Mouse (Mus musculus) spleen, adult 2 months (tissue): ENCODE measurements around the gene Vmn2r19. TPM values are rescaled to one million over a fixed set of nuclear protein-coding genes. Genes with fewer than 3 reads are reported as not detected.

ENCODE experiments used
- DNase-seq, 2 experiments: peaks; one replicate each; pipeline versions ENCODE4 v3.0.0 to v3.0.0-alpha.2; 2012 to 2021; ENCODE audit warnings: low spot score in 2 of 2, low read depth in 1 of 2
- H3K27ac ChIP-seq: fragments of 200-500 bp; 2 replicates; pipeline ENCODE4 v1.5.1; 2012; ENCODE audit warnings: low read length, inconsistent platforms; ENCODE audit not compliant: insufficient read depth
- H3K27me3 ChIP-seq: fragments of 200-500 bp; 2 replicates; pipeline ENCODE4 v1.6.1; 2012; ENCODE audit warnings: mild to moderate bottlenecking, moderate library complexity, low read length, inconsistent platforms; ENCODE audit not compliant: control insufficient read depth, insufficient read depth
- H3K36me3 ChIP-seq: fragments of 200-500 bp; 2 replicates; pipeline ENCODE4 v1.6.1; 2012; ENCODE audit warnings: mild to moderate bottlenecking, low read length, inconsistent platforms; ENCODE audit not compliant: control insufficient read depth, insufficient read depth
- H3K4me1 ChIP-seq: fragments of 200-500 bp; 2 replicates; pipeline ENCODE4 v1.6.1; 2011; ENCODE audit warnings: inconsistent platforms; ENCODE audit not compliant: control insufficient read depth, insufficient read depth, insufficient read length
- H3K4me3 ChIP-seq: fragments of 200-500 bp; 2 replicates; pipeline ENCODE4 v1.5.1; 2011; ENCODE audit warnings: mild to moderate bottlenecking, inconsistent platforms; ENCODE audit not compliant: insufficient read depth, insufficient read length; ENCODE audit errors: extremely low read depth
- CTCF ChIP-seq: fragments of 200-500 bp; IDR thresholded peaks from 2 replicates; pipeline ENCODE4 v1.5.1; 2011; ENCODE audit warnings: mild to moderate bottlenecking, inconsistent platforms; ENCODE audit not compliant: insufficient read depth, insufficient read length, insufficient replicate concordance; ENCODE audit errors: extremely low read depth
- POLR2A ChIP-seq: fragments of 200-500 bp; IDR thresholded peaks from 2 replicates; pipeline ENCODE4 v1.6.1; 2011; ENCODE audit warnings: low read depth, low read length, inconsistent platforms
- WGBS: fragments of 180-500 bp; shearing (Covaris S2); methylation state at CpG from one replicate; pipeline ENCODE4 v1.1.7; 2018; 5-methylcytosine and 5-hydroxymethylcytosine counted together
- polyA plus RNA-seq: library from polyadenylated mRNA; depleted of rRNA; stranded (reverse); fragments of >200 nt; gene quantifications from 2 replicates; pipeline ENCODE4 v1.2.3, GENCODE M21; 2012; rRNA removed

The Vmn2r19 gene
- not detected in 2 replicates for polyA plus RNA-seq

DNA sequence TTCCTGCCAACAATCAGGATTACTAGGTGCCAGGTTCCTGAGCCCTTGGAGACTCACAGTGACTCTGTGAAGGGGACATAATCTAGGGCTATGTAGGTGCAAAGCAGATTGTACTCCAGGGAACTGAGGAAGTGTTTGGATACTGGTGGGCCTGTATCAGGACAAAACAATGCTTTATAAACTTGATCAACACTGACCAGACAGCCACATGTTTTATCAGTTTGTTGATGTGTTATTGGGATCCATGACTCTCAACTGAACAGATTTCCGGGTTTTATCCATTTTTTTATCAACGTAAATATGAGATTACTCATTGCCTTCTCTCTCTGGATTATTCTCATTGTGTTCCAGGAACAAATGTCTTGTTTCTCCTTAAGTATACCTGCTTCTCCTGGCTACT is at the start of gene Vmn2r19:
Vmn2r19 (plus strand) TSS at position 301 of the 400 bp plus-strand sequence.
- no peak for DNase-seq
- H3K4me3 ChIP-seq: no peak within 1 kb of the TSS
- H3K27me3 ChIP-seq: no peaks in the 10 kb centered on the region
- H3K4me1 ChIP-seq: no peaks in the 10 kb centered on the region
- no peak for TF ChIP-seq POLR2A
- TF ChIP-seq CTCF: no peak
- H3K36me3 ChIP-seq: no peaks in the 10 kb centered on the region
- WGBS: 90% methylated on average over 2 of the region's 2 CpGs
- no peak within 1 kb of the TSS for H3K27ac ChIP-seq

DNA sequence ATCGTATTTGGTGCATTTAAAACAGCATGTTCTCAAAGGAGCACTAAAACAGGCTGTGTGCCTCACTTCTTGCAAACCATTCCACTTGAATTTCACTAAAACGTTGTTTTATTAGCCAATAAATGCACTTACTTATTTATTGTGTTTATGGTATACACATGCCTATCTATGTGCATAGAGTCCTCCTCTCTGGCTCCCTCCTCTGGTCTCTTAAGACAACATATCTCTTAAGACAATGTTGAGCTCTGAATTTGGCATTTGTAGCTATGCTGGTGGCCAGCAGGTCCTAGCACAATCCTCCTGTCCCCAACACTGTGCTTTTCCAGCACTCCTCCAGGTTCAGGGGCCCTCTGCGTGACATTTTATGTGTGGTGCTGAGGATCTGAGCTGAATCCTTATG is 49.2 kb upstream of the Vmn2r19 start:
- no peak overlapping the region for H3K4me3 ChIP-seq
- 83% methylated on average over 3 of the region's 3 CpGs for whole genome bisulfite sequencing
- no peaks in the 10 kb centered on the region for H3K36me3 ChIP-seq
- H3K4me1 ChIP-seq: no peaks in the 10 kb centered on the region
- TF ChIP-seq CTCF (no peak), POLR2A (no peak)
- H3K27me3 ChIP-seq: no peaks in the 10 kb centered on the region
- no peak for DNase-seq
- H3K27ac ChIP-seq: no peak overlapping the region

DNA sequence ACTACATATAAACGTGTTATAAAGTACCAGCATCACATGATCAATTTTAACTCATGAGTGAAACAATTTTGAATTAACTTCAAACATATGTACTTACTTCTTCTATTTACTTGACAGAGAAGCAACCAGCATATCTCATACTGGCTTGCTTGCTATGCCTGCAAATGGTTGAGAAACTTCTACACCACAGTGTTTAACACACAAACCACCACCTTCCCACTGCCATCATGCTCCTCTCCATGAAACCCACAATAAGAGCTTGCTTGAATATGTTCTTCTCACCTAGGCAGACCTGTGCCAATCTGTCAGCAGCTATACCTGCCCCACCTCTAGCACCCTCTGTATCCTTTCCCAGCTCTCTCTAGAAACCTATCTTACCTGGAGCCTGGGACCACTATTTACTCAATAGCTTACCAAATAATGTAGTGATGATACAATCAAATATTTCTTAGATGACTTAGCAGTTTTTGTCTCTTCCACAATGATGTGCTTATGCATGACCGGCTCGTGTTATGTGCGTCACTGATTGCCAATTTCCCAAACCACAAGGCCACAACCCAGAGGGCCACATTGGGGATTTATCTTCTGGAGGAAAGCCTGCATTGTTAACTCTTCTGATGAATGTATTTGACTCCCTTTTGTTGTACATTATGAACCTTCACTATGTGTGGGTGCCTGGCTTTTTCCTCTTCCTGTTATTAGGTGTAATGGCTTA is 48.1 kb upstream of the Vmn2r19 start:
- 47% methylated on average over 4 of the region's 4 CpGs for WGBS
- no peaks in the 10 kb centered on the region for H3K4me1 ChIP-seq
- no peaks in the 10 kb centered on the region for H3K27me3 ChIP-seq
- no peak overlapping the region for H3K4me3 ChIP-seq
- no peak for DNase-seq
- H3K36me3 ChIP-seq: no peaks in the 10 kb centered on the region
- H3K27ac ChIP-seq: no peak overlapping the region
- TF ChIP-seq CTCF (no peak), POLR2A (no peak)

DNA sequence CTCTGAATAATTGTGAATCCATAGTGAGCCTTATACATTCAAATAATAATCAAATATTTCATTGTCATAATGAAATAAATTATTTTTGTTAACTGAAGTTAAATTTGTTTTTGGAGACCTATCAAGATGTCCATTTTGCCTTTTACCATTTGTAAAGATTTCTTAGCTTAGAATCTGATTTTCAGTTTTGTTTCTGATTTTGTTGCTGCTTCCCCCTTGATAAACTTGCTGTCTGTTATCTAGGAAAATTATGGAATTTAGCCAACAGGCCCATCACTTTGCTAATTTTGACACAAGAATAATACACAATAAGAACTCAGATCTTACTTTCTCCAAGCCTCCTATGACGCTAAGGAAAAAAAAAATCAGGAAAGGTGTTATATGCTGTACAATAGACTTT is 47.3 kb upstream of the Vmn2r19 start:
- WGBS: 92% methylated on average over 1 of the region's 1 CpGs
- Histone ChIP-seq H3K4me1 (no peaks in the 10 kb centered on the region), H3K36me3 (no peaks in the 10 kb centered on the region), H3K4me3 (no peak overlapping the region), H3K27me3 (no peaks in the 10 kb centered on the region), H3K27ac (no peak overlapping the region)
- no peak for TF ChIP-seq POLR2A
- no peak for TF ChIP-seq CTCF
- DNase-seq: no peak

DNA sequence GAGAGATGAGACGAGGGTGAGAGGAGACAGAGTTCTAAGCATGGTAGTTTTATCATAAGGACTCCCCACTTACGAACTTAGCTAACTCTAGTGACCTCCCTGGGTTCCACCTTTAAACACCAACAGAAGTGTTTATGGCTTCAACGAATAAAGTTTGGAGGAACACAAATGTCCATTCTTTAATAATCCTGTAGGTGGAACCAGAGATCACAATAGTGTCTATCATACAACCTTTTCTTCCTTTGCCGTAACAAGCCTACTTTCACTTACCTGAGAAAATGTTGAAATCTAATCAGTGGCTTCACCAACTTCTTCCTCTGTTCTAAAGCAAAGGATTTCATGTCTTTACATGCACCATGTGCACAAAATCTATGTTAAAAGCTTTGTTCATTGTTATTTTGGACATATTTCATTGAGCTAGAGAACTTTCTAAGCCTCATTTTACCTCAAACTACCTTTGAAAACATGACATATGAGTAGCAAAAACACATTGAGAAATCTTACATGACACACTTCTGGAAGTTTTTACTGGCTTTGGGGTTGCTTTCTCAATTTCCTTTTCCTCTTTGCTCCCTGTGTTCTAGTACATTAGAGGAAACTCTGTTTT is 46.5 kb upstream of the Vmn2r19 start, which contains the start of gene Clec4d:
Clec4d (plus strand) TSS at position 557 of the 607 bp plus-strand sequence.
- no peak for DNase-seq
- no peak within 1 kb of the TSS for H3K27ac ChIP-seq
- TF ChIP-seq POLR2A (no peak), CTCF (no peak)

DNA sequence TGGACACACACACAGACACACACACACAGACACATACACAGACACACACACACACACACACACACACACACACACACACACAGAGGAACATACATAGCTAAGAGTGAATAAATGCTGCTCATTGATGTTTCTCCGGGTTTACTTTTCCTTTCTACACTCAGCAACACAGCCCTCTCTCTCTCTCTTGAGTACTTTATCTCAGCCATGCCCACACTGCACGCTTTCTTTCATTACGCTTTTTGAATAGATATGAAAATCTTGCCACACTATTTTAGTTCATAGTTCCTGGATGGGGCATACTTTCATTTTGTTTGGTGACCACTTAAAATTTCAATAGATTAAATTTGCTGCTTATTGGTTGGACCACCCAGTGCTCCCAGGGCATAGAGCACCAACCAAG is 43.9 kb upstream of the Vmn2r19 start:
- DNase-seq: no peak
- no peak for TF ChIP-seq POLR2A
- no peak for TF ChIP-seq CTCF
- H3K27me3 ChIP-seq: no peaks in the 10 kb centered on the region
- 81% methylated on average over 3 of the region's 3 CpGs for WGBS
- H3K36me3 ChIP-seq: no peaks in the 10 kb centered on the region
- H3K4me1 ChIP-seq: no peaks in the 10 kb centered on the region
- H3K4me3 ChIP-seq: no peak overlapping the region
- H3K27ac ChIP-seq: no peak overlapping the region

More for the DNA sequence above, 46.5 kb upstream of the Vmn2r19 start, which contains the start of gene Clec4d:
- Histone ChIP-seq H3K4me3 (no peak within 1 kb of the TSS; the same call in 1 of the 2 replicates), H3K4me1 (no peaks in the 10 kb centered on the region), H3K36me3 (no peaks in the 10 kb centered on the region), H3K27me3 (no peaks in the 10 kb centered on the region)
- WGBS: 39% methylated on average over 4 of the region's 4 CpGs

DNA sequence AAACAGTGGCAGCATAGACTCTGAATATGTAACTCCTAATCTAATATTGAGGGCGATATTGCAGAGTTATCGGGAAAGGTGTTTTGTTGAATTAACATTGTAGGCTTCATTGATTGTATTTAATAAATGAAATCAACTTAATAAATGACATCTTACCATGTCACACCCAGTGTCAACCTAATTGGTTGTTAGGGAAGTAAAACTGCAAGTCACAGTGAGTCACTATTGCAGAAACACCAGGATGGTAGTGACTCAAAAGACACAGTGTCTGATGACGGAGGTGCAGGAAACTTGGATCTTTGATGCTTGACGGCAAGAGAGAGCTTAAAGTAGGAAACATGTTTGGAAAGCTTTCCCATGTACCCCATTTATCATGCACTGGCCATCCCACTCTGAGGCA is 42.3 kb upstream of the Vmn2r19 start:
- no peaks in the 10 kb centered on the region for H3K4me1 ChIP-seq
- no peak for DNase-seq
- no peaks in the 10 kb centered on the region for H3K36me3 ChIP-seq
- H3K27ac ChIP-seq: no peak overlapping the region
- TF ChIP-seq CTCF (no peak), POLR2A (no peak)
- no peak overlapping the region for H3K4me3 ChIP-seq
- no peaks in the 10 kb centered on the region for H3K27me3 ChIP-seq
- 73% methylated on average over 4 of the region's 4 CpGs for WGBS
